Mouse (Mus musculus) urinary bladder, adult 2 months (tissue): Measurements from ENCODE around the gene Piga. TPM values are rescaled to one million over a fixed set of nuclear protein-coding genes. Genes with fewer than 3 reads are reported as not detected.

Experiments
- DNase-seq: peaks from one replicate; pipeline ENCODE4 v3.0.0; 2022; ENCODE audit warnings: low spot score
- polyA plus RNA-seq: library from polyadenylated mRNA; depleted of rRNA; stranded (reverse); fragments of >200 nt; gene quantifications from 2 replicates; pipeline ENCODE4 v1.2.3, GENCODE M21; 2012; rRNA removed

The Piga gene
- polyA plus RNA-seq, 1 experiment = 4.0 TPM

DNA sequence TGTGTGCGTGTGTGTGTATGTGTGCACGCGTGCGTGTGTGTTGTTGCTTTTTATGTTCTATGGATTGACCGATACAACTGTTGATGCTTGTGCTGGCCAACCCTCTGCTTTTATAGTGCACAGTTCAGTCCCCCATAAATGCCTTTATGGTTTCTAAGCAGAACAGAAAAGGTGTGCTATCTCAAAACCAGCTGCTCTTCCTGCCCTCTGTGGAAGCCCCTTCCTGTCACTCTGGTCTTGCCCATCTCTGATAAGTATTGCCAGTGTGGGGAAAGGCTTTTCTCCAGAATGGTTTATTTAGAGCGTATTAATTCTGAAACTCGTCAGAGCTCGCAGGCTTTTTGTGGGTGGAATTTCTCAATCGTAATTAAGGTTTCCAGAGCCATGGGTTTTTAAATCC is 13.1 kb downstream of the Piga start:
- DNase-seq = no peak

- no peak for DNase-seq
These were observed 17.1 kb downstream of the Piga start, which contains the start of gene Asb11 for GRCm38 (mm10) chrX:164436709-164437108. TSS of gene Asb11 (plus strand) at chrX:164436994.

GRCm38 (mm10) chrX:164439462-164439861 is 19.9 kb downstream of the Piga start:
- no peak for DNase-seq

GRCm38 (mm10) chrX:164440140-164440539 is 20.6 kb downstream of the Piga start:
- DNase-seq = no peak

- DNase-seq = no peak
These were observed 21.1 kb downstream of the Piga start for GRCm38 (mm10) chrX:164440703-164441102.

GRCm38 (mm10) chrX:164441306-164441705 is 21.7 kb downstream of the Piga start:
- no peak for DNase-seq

GRCm38 (mm10) chrX:164445601-164446000 is 26.0 kb downstream of the Piga start:
- DNase-seq = no peak

DNA sequence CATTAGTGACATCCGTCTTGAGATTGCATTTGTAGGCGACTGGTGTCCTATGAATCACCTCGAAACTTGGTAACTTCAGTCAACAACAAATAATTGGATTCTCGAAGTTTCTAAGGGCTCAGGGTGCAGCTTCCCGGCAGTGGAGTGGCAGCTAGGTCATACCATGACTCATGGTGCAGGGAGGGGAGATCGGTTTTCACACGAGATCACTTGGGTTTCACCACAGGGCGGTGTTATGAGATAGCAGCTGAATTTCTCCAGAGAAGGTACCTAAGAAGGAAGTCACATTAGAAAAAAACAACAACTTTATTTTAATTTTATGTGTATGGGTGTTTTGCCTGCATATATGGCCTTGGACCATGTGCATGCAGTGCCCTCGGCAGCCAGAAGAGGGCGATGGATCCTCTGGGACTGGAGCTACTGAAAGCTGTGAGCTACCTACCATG is 26.5 kb downstream of the Piga start:
- no peak for DNase-seq

GRCm38 (mm10) chrX:164446835-164447681 is 27.5 kb downstream of the Piga start:
- no peak for DNase-seq

DNA sequence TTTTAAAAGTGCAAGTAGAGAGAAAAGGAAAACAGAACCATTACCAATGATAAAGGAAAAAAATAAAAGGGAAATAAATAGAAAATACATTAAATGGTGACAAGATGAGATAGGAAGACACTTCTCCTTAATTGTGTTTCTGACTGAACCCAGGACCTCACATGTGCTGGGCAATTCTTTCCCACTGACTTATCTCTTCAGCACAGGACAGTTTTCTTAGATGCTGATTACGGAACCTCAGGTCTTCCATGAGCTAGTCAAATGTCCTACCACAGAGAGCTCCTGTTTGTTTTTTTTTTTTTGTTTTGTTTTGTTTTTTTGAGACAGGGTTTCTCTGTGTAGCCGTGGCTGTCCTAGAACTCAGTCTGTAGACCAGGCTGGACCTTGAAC is 28.1 kb downstream of the Piga start:
- DNase-seq = no peak

- DNase-seq = no peak
These were observed 29.6 kb downstream of the Piga start for GRCm38 (mm10) chrX:164449201-164449600.

- no peak for DNase-seq
These were observed 39.8 kb downstream of the Piga start for GRCm38 (mm10) chrX:164459205-164459878.

Other genes starting within 250 kb of the Piga start
- gene Bmx, start 161.6 kb upstream of the Piga start, polyA plus RNA-seq = 2.9 and 3.0 TPM in 2 replicates
- 20.4 and 21.0 TPM in 2 replicates for gene Pir, start 150.4 kb upstream of the Piga start, polyA plus RNA-seq
- gene Vegfd, start 46.4 kb upstream of the Piga start, polyA plus RNA-seq = 7.6 and 9.3 TPM in 2 replicates
- gene Asb11, start 17.2 kb downstream of the Piga start, polyA plus RNA-seq = 0.22 and 0.31 TPM in 2 replicates
- not detected in 2 replicates for gene Asb9, start 86.5 kb downstream of the Piga start, polyA plus RNA-seq